Mouse (Mus musculus): Measurements from ENCODE around the gene Gzmd.

The Gzmd gene

DNA sequence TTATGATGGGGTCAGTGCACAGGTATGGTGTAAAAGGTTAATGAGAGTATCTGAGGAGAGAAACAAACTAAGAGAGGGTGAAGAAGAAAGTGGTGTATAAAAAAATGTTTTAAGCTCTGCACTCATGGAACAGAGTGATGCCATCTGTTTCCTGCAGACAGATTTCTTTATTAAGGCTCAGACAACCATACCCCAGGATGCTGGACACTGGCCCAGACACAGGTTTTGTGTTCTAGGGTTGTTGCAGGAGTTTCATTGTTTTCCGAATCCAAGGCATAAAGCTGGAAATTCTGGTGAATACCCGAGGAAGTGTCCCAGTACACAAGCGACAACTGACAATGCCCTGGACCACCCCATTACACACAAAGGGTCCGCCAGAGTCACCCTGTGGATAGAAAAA, 50.4 kb downstream of the Gzmd start:
- DNase-seq (ENCODE audit: low spot score) = no peak
